Mouse (Mus musculus) hindlimb bud, embryonic 11.5 days (tissue): ENCODE results near the gene Plxnc1.

Experiments
- DNase-seq: peaks from one replicate; pipeline ENCODE4 v3.0.0-alpha.2; 2012; ENCODE audit warnings: low read depth, low spot score; ENCODE audit errors: extremely low spot score

Plxnc1 gene

DNA sequence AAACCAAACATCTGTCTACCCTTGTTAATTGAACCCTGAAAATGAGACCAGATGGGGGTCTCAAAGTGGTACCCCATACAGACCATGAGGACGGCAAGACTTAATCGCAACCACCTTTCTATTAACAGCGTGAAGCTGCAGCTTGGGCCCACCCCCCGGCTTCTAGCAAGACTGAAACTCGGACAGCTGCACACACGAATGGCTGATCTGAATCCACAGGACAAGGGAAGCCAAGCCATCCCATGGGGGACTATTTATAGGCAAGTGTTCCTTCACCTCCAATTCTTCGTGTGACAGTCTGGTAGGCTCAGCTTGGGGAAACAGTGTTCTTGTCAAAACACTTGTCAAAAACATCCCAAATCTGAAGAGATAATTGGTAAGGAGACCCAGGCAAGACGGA, 24.1 kb downstream of the Plxnc1 start:
- DNase-seq = no peak

DNA sequence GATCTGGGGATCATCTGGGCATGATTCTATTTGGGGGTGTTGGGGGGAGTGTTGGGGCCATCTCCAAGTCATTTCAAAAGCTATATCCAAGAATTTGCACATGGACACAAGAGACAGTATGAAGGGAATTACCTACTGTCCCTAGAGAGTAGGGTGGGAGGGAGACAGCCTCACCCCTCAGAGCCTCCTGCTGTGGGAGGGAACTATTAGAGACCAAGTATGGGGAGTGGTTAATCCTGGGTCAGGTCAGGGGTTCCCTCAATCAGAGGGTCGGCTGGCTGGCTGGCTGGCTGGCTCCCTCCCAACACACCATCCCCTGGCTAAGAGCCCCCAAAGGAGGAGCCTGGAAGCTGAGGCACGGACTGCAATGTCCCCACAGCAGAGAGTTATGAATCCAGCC, 24.7 kb downstream of the Plxnc1 start:
- DNase-seq = no peak

DNA sequence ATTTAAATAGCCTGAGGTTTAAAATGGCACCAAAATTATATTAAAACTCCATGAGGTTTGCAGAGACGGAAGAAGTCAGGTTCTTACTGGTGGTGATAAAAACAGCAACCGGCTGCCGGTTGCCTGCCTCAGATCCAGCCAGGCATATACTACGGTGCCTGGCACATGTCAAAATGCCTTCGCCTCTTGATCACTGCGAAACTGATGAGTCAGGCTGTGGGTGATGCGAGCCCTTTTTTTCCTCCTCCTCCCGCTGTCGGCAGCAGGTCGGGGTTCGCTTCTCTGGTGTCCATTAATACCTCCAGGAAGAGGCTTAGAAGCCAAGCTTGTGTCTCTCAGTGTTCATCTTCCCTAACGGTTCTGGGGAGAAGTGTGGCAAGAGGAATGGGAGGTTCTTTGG, 25.1 kb downstream of the Plxnc1 start:
- DNase-seq = no peak

- no peak for DNase-seq
Observed at GRCm38 (mm10) chr10:94918618-94919017, 26.0 kb downstream of the Plxnc1 start.

DNA sequence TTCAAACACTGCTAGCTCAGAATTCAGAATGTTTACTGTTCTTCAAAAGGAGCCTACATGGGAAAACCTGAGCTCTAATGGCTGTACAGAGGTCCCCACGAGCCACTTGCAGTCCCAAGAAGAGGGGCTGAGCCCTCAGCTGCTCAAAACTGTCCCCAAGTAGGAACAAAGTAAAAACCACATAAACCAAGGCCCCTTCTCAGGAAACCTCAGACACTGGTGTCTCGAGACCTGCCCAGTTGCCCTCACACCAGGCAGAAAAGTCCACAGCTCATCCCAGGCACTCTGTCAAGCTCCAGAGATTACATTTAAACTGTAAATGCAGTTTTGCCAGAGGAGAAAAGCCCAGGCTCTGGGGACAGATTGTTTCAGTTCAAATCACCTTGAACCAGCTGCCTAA, 26.6 kb downstream of the Plxnc1 start:
- DNase-seq = no peak

DNA sequence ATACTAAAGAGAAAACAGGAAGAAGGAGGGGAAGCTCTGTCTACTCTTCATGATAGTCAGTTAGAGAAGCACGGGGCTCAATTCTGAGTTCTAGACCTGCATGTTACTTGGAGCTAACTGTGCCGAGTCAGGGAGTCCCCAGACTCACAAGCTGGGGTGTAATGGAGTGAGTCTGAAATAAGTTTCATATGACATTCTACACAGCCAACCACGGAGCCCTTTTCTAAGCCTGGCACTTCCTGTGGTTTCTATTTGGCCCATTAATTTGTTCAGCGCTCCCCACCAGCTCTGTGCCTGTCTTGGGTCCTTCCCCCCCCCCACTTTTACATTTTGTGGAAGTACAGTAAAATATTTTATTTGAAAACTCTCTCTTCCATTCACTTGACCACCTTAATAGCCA, 27.3 kb downstream of the Plxnc1 start:
- no peak for DNase-seq

DNA sequence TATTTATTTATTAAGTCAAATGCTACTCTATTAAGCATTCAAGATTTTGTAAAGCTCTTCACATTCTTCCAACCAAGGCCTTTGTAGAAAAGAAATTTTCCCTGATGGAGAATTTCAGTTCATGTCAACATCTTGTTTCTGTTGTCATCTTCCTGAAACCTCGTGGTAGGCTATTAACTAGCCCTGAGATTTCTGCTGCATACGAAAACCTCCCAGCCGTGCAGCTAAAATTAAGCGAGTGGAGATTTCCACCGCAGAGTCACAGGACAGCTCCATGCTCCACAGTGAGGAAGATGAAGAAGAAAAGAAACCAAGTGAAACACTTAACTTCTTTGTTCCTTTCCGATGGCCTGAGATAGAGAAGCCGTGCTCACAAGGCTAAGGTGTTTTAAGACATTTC, 28.0 kb downstream of the Plxnc1 start:
- DNase-seq = no peak

DNA sequence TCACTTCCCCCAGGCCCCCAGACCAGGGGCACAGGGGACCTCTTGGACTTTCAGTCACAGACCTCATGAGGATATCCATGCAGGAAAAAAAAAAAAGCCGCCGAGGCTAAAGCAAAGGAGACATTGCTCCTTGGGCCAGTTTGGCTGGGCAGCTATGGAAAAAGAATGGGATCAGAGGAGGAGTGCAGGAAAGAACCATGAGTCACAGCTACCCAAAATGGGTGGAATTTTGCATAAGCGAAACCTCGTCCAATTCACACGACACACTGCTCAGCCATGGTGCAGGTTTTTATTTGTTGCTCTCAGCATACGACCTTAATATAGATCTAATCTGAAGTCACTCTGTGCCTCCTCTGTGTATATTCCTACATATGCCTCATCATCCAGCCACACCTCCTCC, 28.9 kb downstream of the Plxnc1 start:
- DNase-seq = no peak

DNA sequence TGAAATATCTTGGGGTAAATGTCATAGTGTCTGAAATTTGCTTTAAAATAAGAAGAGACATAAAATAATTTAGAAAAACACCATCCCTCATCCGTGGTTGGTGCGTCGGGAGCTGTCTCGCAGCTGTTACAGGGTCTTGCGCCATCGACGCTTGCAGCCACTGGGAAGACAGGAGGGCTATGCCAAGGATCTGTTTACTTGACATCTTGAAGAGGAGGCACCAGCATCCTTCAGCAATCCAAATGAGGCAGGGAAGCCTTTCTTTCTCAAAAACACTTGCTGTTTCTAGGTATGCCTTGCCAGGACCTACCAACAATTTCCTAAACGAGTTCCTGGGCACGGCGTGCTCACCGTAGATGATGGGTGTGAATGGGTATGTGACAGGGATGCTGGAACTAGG, 30.6 kb downstream of the Plxnc1 start:
- DNase-seq = no peak

DNA sequence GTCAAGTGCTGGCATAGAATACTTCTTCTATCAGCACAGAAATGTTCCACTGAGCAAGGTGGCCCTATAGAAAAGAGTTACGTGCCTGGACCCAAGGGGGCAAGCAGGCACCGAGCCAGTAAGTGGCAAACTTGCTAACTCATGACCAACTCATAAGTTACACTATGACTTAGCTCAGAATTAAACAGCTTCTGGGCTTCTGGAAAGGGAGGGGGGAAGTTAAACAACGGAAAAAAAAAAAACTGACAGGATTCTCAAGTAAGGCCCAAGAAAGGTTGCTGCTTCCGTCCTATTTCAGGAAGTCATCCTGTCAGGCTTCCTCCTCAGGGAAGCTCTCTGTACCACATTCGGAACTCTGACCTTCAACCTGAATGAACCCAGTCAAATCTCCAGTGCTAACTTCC, 31.3 kb downstream of the Plxnc1 start:
- no peak for DNase-seq

- no peak for DNase-seq
Observed at GRCm38 (mm10) chr10:94912551-94912950, 32.1 kb downstream of the Plxnc1 start.

- no peak for DNase-seq
Observed at GRCm38 (mm10) chr10:94911102-94911501, 33.5 kb downstream of the Plxnc1 start.

- DNase-seq = no peak
Observed at GRCm38 (mm10) chr10:94910570-94910969, 34.1 kb downstream of the Plxnc1 start.

DNA sequence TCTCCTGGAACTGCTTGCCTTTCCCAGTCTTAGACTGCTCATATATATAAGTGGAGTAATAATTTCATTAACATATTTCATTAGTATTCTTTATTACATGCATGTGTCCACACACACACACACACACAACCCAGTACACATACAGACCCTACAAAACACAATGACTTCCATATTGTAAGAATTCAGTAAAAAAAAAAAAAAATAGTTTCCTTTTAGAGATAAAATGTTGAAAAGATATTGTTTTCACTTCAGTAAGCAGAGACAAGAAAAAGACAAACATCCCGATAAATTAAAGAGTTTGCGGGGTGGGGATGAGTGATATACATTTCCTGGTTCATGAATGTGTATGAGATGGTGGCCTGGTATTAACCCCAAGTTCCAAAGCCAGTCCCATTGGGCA, 34.8 kb downstream of the Plxnc1 start:
- DNase-seq = no peak

DNA sequence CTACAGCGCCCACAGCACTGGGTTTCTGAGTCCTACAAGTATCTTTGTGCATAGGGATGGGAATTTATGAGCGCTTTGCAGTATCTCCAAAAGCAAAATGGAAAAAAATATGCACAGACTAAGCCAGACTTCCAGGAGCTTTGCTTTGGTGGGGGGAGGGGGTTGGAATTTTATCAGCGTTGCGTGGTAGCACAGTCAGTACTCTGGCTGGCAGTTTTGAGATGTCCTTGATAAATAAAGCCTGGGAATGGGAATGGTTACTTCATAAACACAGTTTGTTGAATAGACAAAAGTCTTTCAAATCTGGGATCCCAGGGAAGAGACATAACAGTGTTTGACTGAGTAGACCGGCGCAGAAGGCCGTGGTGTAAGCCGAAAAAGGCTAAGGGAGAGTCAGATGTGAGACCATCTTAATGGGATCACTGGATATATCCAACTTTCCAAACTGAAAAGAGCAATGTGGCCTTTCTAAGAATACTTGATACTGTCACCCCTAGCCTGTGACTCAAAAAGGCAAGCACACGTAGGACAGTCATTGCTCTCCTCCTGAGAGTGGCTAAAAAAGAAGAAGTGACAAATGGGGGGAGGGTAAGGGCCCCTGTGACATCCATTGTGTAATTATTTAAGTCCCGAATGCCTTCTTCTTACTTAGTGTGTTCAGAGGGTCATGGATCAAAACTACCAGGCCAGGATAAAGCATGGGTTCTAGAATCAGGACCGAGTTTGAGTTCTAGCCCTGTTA, 35.5 kb downstream of the Plxnc1 start:
- no peak for DNase-seq

DNA sequence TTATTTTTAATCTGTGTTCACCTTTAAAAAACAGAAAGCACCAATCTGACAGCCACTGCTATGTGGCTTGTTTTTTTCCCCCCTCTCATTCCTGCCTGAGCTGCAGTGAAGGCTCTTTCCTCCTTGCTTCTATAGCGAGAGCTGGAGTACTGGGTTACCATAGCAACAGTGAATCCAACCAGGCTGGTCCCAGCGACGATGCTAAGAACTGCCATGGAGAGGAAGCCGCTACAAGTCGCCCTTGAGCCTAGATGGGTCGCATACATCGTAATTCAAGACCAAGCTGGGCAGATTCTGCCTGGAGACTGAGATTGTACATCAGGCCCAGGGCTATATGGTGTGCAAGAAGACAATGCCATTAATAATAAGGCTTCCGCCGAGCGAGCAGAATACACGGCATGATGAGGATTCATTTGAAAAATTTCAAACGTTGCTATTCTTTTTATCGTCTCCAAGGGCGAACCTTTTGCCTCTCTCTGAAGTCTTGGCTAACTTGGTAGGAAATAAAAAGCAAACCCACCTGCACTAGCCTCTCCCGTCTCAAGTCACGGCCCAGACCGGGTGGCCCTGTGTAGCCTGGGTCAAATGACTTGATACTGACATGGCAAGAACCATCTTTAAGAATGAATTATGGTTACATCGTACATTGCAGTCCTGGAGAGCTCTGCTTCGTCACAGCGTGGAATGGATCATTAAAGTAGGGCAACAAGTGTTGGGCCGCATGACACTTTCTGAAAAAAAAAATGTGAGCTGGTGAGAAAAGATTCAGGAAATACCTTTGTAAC, 38.8 kb downstream of the Plxnc1 start:
- DNase-seq = peak; percentile 42

DNA sequence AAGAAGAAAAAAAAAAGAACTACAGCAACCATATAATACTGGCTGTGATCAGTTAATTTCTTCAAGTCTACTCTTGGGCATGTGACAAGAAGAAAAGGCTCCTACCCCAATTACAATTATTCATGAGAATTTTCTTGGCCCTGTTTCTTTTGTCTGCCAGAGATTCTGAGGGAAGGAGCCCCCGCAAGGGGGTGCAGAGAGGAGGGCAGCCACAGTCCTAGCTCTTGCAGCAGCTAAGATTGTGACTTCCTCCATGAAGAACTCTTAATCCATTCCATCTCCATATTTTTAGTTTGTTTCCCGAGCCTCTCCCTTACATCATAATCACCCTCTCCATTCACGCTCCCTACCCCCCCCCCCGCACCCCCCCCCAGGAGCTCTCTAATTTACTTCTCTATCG, 39.4 kb downstream of the Plxnc1 start:
- DNase-seq = no peak

DNA sequence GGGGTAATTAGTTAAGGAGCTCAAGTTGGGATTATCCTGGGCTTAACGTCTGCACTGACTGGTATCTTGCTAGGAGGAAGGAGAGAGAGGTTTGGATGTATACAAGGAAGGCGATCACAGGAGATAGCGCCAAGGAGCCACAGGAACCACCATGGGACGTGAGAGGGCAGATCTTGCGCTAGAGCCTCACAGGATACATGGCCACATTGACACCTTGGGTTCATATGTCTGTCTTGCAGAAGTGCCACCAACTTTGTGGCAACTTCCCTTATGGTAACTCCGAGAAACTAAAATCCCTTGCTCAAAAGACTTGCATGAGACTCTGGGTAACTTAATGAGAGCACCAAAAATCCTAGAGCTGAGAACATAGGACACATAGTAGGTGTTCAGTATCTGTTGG, 47.7 kb downstream of the Plxnc1 start:
- DNase-seq = no peak

GRCm38 (mm10) chr10:94896311-94896710, 48.3 kb downstream of the Plxnc1 start:
- DNase-seq = no peak

GRCm38 (mm10) chr10:94895876-94896275, 48.8 kb downstream of the Plxnc1 start:
- no peak for DNase-seq

GRCm38 (mm10) chr10:94889735-94890134, 54.9 kb downstream of the Plxnc1 start:
- no peak for DNase-seq

- DNase-seq = no peak
Observed at GRCm38 (mm10) chr10:94883216-94883615, 61.4 kb downstream of the Plxnc1 start.

GRCm38 (mm10) chr10:94871506-94871905, 73.1 kb downstream of the Plxnc1 start:
- no peak for DNase-seq
